Mouse (Mus musculus): ENCODE results near the gene Arhgap27. TPM values are rescaled to one million over a fixed set of nuclear protein-coding genes. Genes with fewer than 3 reads are reported as not detected.
A peak's percentile ranks its signal among the peaks of the same experiment; 100 is the strongest.

Arhgap27 gene
- polyA plus RNA-seq, 1 experiment from 2014 or later, result 3.2 TPM

DNA sequence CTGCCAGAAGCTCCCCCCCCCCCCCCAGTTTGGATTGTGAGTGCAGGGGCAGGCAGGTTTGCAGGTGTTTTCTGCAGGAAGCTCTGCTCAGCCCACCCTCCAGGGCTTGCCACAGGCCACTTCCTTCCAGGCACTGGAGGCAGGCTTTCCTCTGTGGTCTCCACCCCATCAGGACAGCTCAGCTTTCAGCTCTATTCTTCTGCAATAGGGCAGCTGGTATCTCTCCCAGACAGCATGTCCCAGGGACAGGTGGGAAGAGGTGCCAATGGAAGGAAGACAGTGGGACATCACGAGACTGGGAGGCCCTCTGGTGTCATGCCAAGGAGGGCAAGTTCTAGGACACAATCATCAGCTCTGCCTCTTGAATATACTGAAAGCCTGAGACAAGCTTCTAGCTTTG is 11.8 kb upstream of the Arhgap27 start:
- Histone ChIP-seq H3K27me3 (ENCODE audit: insufficient read depth, low read length) (no peaks in the 10 kb centered on the region), H3K36me3 (replicated peaks; ENCODE audit: insufficient read depth, low read length) (peaks cover 69% of the 10 kb centered on the region), H3K27ac (ENCODE audit: low read depth) (no peak overlapping the region), H3K9me3 (ENCODE audit: low read length) (no peaks in the 10 kb centered on the region), H3K9ac (replicated peaks) (no peak overlapping the region), H3K4me3 (ENCODE audit: low read depth, low read length) (no peak overlapping the region), H3K4me2 (ENCODE audit: low read depth, low read length) (no peak overlapping the region), H3K4me1 (ENCODE audit: insufficient read depth) (peaks cover 6% of the 10 kb centered on the region)
- ATAC-seq (no peak), DNase-seq (no peak)
- 39% methylated on average over 1 of the region's 1 CpGs for WGBS (ENCODE audit: insufficient replicate concordance)
- TF ChIP-seq CTCF (IDR thresholded peaks at IDR 0.05; ENCODE audit: low read depth), result no peak
- no peak for TF ChIP-seq EP300 (IDR thresholded peaks at IDR 0.05; ENCODE audit: low read depth)

DNA sequence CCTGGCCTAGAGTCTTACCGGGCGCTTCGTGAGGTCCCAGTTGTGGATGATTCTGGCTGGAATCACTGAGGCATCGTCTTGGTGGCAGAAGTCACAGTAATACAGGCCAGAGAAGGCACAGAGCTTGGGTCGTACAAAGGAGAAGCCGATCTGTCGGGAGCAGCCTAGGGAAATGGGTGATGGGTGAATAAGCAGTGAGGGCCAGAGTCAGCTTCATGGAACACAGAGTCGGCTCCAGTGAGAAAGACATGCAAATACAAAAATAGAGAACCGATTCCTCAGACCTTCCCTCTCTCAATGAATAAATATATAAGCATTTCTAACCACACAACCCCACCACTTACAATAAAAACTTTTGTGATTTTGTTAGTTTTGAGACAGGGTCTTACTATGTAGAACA is 10.4 kb upstream of the Arhgap27 start:
- H3K9ac ChIP-seq (replicated peaks), result no peak overlapping the region
- H3K27me3 ChIP-seq (ENCODE audit: insufficient read depth, low read length), result no peaks in the 10 kb centered on the region
- H3K36me3 ChIP-seq (replicated peaks; ENCODE audit: insufficient read depth, low read length), result peaks cover 61% of the 10 kb centered on the region
- no peak for ATAC-seq
- no peaks in the 10 kb centered on the region for H3K9me3 ChIP-seq (ENCODE audit: low read length)
- WGBS (ENCODE audit: insufficient replicate concordance), result 77% methylated on average over 9 of the region's 9 CpGs
- H3K4me1 ChIP-seq (ENCODE audit: insufficient read depth), result peaks cover 6% of the 10 kb centered on the region
- no peak overlapping the region for H3K4me3 ChIP-seq (ENCODE audit: low read depth, low read length)
- no peak overlapping the region for H3K27ac ChIP-seq (ENCODE audit: low read depth)
- H3K4me2 ChIP-seq (ENCODE audit: low read depth, low read length), result no peak overlapping the region
- no peak for TF ChIP-seq CTCF (IDR thresholded peaks at IDR 0.05; ENCODE audit: low read depth)
- TF ChIP-seq EP300 (IDR thresholded peaks at IDR 0.05; ENCODE audit: low read depth), result no peak
- no peak for DNase-seq

DNA sequence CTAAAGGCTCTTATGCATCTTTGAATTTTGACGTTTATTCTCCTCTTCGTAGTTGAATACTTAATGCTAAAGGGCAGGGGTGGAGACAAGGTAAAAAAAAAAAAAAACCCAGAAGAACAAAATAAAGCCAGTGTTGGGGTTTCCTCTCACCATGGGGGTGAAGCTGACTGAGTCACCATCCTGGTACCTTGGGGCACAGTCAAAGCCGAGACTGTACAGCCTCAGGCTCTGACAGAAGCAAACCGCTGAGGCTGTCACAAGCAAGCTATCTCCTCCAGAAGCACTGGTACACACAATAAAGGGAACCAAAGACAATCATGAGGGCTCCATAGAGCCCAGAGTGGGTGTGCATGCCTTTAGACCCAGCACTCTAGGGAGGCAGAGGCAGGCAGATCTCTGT is 9.1 kb upstream of the Arhgap27 start:
- Histone ChIP-seq H3K9me3 (ENCODE audit: low read length) (no peaks in the 10 kb centered on the region), H3K27ac (ENCODE audit: low read depth) (no peak overlapping the region), H3K9ac (replicated peaks) (no peak overlapping the region), H3K27me3 (ENCODE audit: insufficient read depth, low read length) (no peaks in the 10 kb centered on the region), H3K36me3 (replicated peaks; ENCODE audit: insufficient read depth, low read length) (peaks cover 53% of the 10 kb centered on the region), H3K4me1 (ENCODE audit: insufficient read depth) (peaks cover 6% of the 10 kb centered on the region), H3K4me2 (ENCODE audit: low read depth, low read length) (no peak overlapping the region), H3K4me3 (ENCODE audit: low read depth, low read length) (no peak overlapping the region)
- ATAC-seq (no peak), DNase-seq (no peak)
- TF ChIP-seq EP300 (IDR thresholded peaks at IDR 0.05; ENCODE audit: low read depth), result no peak
- no peak for TF ChIP-seq CTCF (IDR thresholded peaks at IDR 0.05; ENCODE audit: low read depth)
- WGBS (ENCODE audit: insufficient replicate concordance), result 82% methylated on average over 4 of the region's 4 CpGs

DNA sequence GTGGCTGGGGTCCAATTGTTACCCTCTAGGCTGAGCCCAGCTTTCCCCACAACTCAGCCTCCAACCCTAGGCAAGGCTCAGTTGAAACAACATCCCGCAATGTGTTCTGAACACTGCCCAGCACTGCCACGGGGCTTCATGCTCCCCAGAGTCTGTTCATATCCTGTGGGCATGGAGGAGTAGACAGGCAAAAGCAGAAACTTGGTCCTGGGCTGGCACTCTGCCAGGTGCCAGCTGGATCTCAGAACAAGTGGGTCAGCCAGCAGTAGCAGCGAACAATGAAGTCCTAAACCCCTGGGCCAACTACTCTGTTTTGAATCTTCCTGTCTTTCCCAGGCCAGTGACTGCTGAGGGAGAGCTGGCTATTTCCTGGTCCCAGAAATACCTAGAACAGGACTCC is 8.6 kb upstream of the Arhgap27 start:
- no peak for DNase-seq
- Histone ChIP-seq H3K4me3 (ENCODE audit: low read depth, low read length) (no peak overlapping the region), H3K27ac (ENCODE audit: low read depth) (no peak overlapping the region)

DNA sequence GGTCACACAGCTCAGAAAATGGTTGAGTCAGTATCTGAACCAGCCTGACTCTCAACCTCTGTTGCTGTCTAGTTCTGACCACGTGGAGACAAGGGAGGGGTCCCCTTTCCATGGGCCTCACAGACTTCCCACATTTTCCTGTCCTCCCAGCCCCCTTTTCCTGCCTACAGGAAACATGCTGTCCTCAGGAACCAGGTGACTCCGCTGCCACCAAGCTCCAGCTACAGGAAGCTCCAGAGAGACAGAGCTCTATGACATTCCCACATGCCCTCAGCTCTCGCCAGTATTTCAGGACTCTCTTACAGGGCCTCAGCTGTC is 7.7 kb upstream of the Arhgap27 start:
- H3K9me3 ChIP-seq (ENCODE audit: low read length), result no peaks in the 10 kb centered on the region
- peaks cover 46% of the 10 kb centered on the region for H3K36me3 ChIP-seq (replicated peaks; ENCODE audit: insufficient read depth, low read length)
- peak; percentile 21; the same call in 1 of the 2 replicates for ATAC-seq
- no peak overlapping the region for H3K9ac ChIP-seq (replicated peaks)
- TF ChIP-seq CTCF (IDR thresholded peaks at IDR 0.05; ENCODE audit: low read depth), result no peak
- no peak; the same call in 1 of the 2 replicates for TF ChIP-seq EP300 (IDR thresholded peaks at IDR 0.05; ENCODE audit: low read depth)
- no peak overlapping the region for H3K27ac ChIP-seq (ENCODE audit: low read depth)
- H3K27me3 ChIP-seq (ENCODE audit: insufficient read depth, low read length), result no peaks in the 10 kb centered on the region
- no peak overlapping the region for H3K4me2 ChIP-seq (ENCODE audit: low read depth, low read length)
- no peak overlapping the region for H3K4me3 ChIP-seq (ENCODE audit: low read depth, low read length)
- no peak for DNase-seq
- H3K4me1 ChIP-seq (ENCODE audit: insufficient read depth), result peaks cover 6% of the 10 kb centered on the region
- 53% methylated on average over 3 of the region's 3 CpGs for WGBS (ENCODE audit: insufficient replicate concordance)

More for the DNA sequence above, 8.6 kb upstream of the Arhgap27 start:
- peaks cover 6% of the 10 kb centered on the region for H3K4me1 ChIP-seq (ENCODE audit: insufficient read depth)
- ATAC-seq, result no peak
- no peak overlapping the region for H3K9ac ChIP-seq (replicated peaks)
- H3K4me2 ChIP-seq (ENCODE audit: low read depth, low read length), result no peak overlapping the region
- H3K36me3 ChIP-seq (replicated peaks; ENCODE audit: insufficient read depth, low read length), result peaks cover 54% of the 10 kb centered on the region
- TF ChIP-seq EP300 (IDR thresholded peaks at IDR 0.05; ENCODE audit: low read depth) (no peak), CTCF (IDR thresholded peaks at IDR 0.05; ENCODE audit: low read depth) (no peak)
- H3K9me3 ChIP-seq (ENCODE audit: low read length), result no peaks in the 10 kb centered on the region
- H3K27me3 ChIP-seq (ENCODE audit: insufficient read depth, low read length), result no peaks in the 10 kb centered on the region
- 67% methylated on average over 3 of the region's 3 CpGs for WGBS (ENCODE audit: insufficient replicate concordance)

DNA sequence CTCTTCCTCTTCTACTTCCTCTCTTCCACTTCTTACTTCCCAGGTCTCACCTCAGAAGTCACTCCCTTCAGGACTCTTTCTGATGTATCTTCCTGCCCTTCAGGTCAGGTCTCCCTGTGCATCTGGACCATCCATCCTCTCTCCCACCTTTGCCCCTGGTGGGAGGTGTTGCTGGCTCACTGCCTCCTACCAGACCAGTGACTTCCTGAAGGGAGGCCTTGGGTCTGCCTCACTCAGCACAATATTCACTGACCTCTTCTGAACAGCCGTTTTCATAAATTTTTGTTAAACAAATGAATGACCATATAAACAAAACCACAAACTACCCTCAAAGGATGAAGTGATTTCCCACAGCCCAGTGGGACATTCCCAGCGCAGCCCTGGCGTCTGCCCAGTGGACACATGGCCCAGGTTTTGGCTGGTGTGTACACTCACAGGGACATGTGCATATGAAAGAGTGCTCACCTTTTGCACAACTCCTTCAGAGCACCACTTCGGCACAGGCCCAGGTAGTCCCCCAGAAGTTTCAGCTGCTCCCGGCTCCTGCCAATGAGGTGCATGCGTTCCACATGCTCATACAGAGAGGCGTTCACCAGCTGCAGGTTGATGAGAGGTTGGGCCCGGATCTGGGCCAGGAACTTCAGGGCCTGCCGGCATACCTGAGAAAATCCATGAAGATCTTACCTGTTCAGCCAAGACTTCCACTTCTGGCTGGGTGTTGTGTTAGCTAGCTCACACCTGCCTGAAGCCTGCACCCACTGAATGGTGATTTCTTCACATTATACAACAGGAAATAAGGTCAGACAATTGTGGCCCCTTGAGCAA is 7.1 kb upstream of the Arhgap27 start:
- DNase-seq, result no peak

More for the DNA sequence above, 7.1 kb upstream of the Arhgap27 start:
- no peak overlapping the region for H3K4me3 ChIP-seq (ENCODE audit: low read depth, low read length)
- H3K36me3 ChIP-seq (replicated peaks; ENCODE audit: insufficient read depth, low read length), result peaks cover 44% of the 10 kb centered on the region
- no peaks in the 10 kb centered on the region for H3K9me3 ChIP-seq (ENCODE audit: low read length)
- no peak for ATAC-seq
- 83% methylated on average over 9 of the region's 9 CpGs for WGBS (ENCODE audit: insufficient replicate concordance)
- TF ChIP-seq CTCF (IDR thresholded peaks at IDR 0.05; ENCODE audit: low read depth), result no peak
- no peak for TF ChIP-seq EP300 (IDR thresholded peaks at IDR 0.05; ENCODE audit: low read depth)
- no peak overlapping the region for H3K27ac ChIP-seq (ENCODE audit: low read depth)
- no peak overlapping the region for H3K4me2 ChIP-seq (ENCODE audit: low read depth, low read length)
- no peak overlapping the region for H3K9ac ChIP-seq (replicated peaks)
- peaks cover 6% of the 10 kb centered on the region for H3K4me1 ChIP-seq (ENCODE audit: insufficient read depth)
- no peaks in the 10 kb centered on the region for H3K27me3 ChIP-seq (ENCODE audit: insufficient read depth, low read length)
